Mouse (Mus musculus) kidney, embryonic 15.5 days (tissue): Measurements from ENCODE around the gene Rmnd1. TPM values are rescaled to one million over a fixed set of nuclear protein-coding genes. Genes with fewer than 3 reads are reported as not detected.

Experiments used
- ATAC-seq: fragments of 200-750 bp; cut with Nextera tagmentation; replicated peaks from 2 replicates; pipeline ENCODE4 v1.8.0; 2017; ENCODE audit warnings: moderate TSS enrichment; ENCODE audit not compliant: low FRiP score
- H3K27ac ChIP-seq: fragments of 300-500 bp; sonication (generic); 2 replicates; pipeline ENCODE4 v1.5.1; 2015; ENCODE audit warnings: mild to moderate bottlenecking, inconsistent platforms
- H3K27me3 ChIP-seq: fragments of 300-500 bp; sonication (generic); 2 replicates; pipeline ENCODE4 v1.6.1; 2015; ENCODE audit warnings: inconsistent platforms
- H3K36me3 ChIP-seq: fragments of 300-500 bp; sonication (generic); 2 replicates; pipeline ENCODE4 v1.6.1; 2015; ENCODE audit warnings: inconsistent platforms
- H3K4me1 ChIP-seq: fragments of 300-500 bp; sonication (generic); 2 replicates; pipeline ENCODE4 v1.6.1; 2015; ENCODE audit warnings: inconsistent platforms
- H3K4me2 ChIP-seq: fragments of 300-500 bp; sonication (generic); 2 replicates; pipeline ENCODE4 v1.6.1; 2015; ENCODE audit warnings: moderate library complexity, mild to moderate bottlenecking, inconsistent platforms
- H3K4me3 ChIP-seq: fragments of 300-500 bp; sonication (generic); replicated peaks from 2 replicates; pipeline ENCODE4 v1.5.1; 2015; ENCODE audit warnings: mild to moderate bottlenecking, inconsistent platforms
- H3K9ac ChIP-seq: fragments of 300-500 bp; sonication (generic); 2 replicates; pipeline ENCODE4 v1.6.1; 2015; ENCODE audit warnings: mild to moderate bottlenecking, inconsistent platforms
- H3K9me3 ChIP-seq: fragments of 300-500 bp; sonication (generic); replicated peaks from 2 replicates; pipeline ENCODE4 v1.6.1; 2016; ENCODE audit warnings: inconsistent platforms
- WGBS: fragments of 180-500 bp; shearing (Covaris S2); methylation state at CpG from one replicate; pipeline ENCODE4 v1.1.7; 2015; ENCODE audit warnings: mixed read lengths; 5-methylcytosine and 5-hydroxymethylcytosine counted together
- polyA plus RNA-seq: library from polyadenylated mRNA; unstranded; fragments of >200 nt; fragmentation: Nextera tagmentation; extraction: Ambion mirVana; gene quantifications from 2 replicates; pipeline ENCODE4 v1.2.1, GENCODE M21; 2015

Rmnd1 gene
- polyA plus RNA-seq, 1 experiment from 2014 or later, result 56.9 TPM

DNA sequence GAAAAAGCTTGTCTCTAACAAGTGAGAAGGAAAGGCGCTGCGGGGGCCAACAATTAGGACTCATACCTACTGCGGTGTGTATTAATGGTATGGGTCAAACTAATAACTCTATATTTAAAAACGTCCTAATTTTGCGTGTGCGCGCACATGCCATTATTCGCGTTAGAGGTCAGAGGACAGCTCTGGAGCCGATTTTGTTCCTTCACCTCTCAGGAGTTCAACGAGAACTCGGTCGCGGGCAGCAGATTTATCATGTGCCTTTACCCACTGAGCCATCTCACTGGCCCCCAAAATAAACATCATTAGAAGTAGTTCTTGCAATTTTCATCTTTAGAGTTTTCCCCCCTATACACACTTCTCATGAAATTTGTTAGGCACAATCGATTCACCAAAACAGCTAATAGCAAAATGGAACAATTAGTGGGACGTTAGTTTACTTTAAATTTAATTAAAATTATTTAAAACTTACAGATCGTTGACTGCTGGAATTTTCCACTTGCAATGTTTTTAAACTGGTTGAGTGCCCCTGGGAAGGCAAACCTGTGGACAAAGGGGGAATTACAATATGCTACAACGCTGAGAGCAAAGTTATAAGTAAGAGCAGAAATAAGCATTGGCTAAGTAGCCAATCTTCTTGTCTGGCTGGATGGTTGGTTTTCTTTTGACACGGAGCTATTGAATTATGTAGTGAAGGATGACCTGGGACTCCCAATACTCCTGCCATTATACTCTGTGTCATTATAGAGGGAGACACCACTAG lies 988 bp upstream of the Rmnd1 start:
- Histone ChIP-seq H3K9me3 (no peaks in the 10 kb centered on the region), H3K9ac (peak overlapping the region; percentile 72), H3K27ac (peak overlapping the region; percentile 95), H3K36me3 (peaks cover 39% of the 10 kb centered on the region), H3K4me3 (peak overlapping the region; percentile 77), H3K4me1 (peaks cover 45% of the 10 kb centered on the region), H3K4me2 (peak overlapping the region; percentile 65), H3K27me3 (no peaks in the 10 kb centered on the region)
- 0 out of 2 replicates have a peak, but pooled peaks have one; percentile 0 for ATAC-seq
- WGBS, result 6% methylated on average over 19 of the region's 19 CpGs

DNA sequence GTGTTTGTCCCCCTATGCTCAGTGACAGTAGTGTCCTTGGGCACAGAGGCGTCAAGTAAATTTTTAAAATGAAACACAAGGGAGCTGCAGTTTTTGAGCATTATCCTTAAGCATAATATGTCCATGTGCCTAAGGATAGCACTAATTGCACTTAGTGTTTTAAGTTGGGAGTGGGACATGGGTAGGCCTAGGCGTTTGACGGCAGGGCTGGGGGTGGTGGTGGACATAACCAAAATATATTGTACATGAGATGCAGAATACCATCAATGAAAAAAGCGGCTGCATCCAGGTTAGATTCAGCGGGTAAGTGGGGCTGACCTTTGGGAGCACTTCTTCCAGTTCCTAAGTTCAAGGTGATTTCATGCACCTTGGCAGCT lies 454 bp downstream of the Rmnd1 start:
- Histone ChIP-seq H3K9ac (peak overlapping the region; percentile 65), H3K27me3 (no peaks in the 10 kb centered on the region), H3K9me3 (no peaks in the 10 kb centered on the region), H3K4me3 (peak overlapping the region; percentile 77), H3K36me3 (peaks cover 36% of the 10 kb centered on the region), H3K4me2 (peak overlapping the region; percentile 77), H3K27ac (peak overlapping the region; percentile 78), H3K4me1 (peaks cover 41% of the 10 kb centered on the region)
- peak; percentile 30 for ATAC-seq
- WGBS, result 7% methylated on average over 5 of the region's 5 CpGs

DNA sequence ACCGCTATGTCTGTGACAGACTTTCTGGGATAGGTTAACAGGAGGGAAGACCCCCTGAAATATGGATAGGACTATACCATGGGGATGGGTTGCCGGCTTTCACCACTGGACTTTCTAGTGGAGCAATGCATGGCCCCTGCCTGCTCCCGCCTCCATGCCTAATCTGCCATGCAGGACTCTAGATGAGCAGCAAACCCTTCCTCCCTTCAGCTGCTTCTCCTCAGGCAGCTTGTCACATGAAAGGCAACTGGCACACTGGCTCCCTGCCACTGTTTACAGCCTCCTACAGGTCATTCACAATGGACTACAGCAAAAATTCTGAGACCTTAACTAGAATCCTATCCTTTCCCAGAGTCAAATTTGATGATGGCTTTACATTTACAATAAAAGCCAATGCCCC lies 1.4 kb downstream of the Rmnd1 start:
- ATAC-seq, result no peak
- H3K4me2 ChIP-seq, result peak overlapping the region; percentile 77
- peaks cover 40% of the 10 kb centered on the region for H3K4me1 ChIP-seq
- peak overlapping the region; percentile 77 for H3K4me3 ChIP-seq
- peak overlapping the region; percentile 65; the same call in 1 of the 2 replicates for H3K9ac ChIP-seq
- H3K27me3 ChIP-seq, result no peaks in the 10 kb centered on the region
- H3K27ac ChIP-seq, result 0 out of 2 replicates have a peak overlapping the region, but pooled peaks have one; percentile 78
- peaks cover 37% of the 10 kb centered on the region for H3K36me3 ChIP-seq
- no peaks in the 10 kb centered on the region for H3K9me3 ChIP-seq
- 87% methylated on average over 3 of the region's 3 CpGs for WGBS

DNA sequence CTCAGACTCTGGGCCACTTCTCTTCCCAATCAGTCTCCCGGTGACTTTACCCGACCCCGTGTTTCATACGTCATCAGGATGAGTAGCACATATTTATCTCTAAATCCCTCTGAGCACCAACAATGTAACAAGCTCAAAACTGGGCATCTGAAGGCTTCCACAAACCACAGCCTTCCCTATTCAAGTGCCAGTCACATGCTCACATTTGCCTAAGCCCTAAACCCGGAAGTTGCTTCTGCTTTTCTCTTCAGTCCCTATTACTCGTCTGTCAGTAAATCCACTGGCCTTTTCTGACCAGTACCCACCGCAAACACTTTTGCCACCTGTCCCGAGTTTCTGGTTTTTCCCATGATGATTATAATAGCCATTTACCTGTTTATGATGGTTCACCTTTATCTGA lies 1.8 kb downstream of the Rmnd1 start:
- H3K9ac ChIP-seq, result no peak overlapping the region; the same call in 1 of the 2 replicates
- peaks cover 37% of the 10 kb centered on the region for H3K36me3 ChIP-seq
- 90% methylated on average over 8 of the region's 8 CpGs for WGBS
- no peak overlapping the region for H3K4me3 ChIP-seq
- ATAC-seq, result no peak
- H3K27me3 ChIP-seq, result no peaks in the 10 kb centered on the region
- 0 out of 2 replicates have a peak overlapping the region, but pooled peaks have one; percentile 77 for H3K4me2 ChIP-seq
- H3K4me1 ChIP-seq, result peaks cover 40% of the 10 kb centered on the region
- no peaks in the 10 kb centered on the region for H3K9me3 ChIP-seq
- peak overlapping the region; percentile 70; the same call in 1 of the 2 replicates for H3K27ac ChIP-seq

DNA sequence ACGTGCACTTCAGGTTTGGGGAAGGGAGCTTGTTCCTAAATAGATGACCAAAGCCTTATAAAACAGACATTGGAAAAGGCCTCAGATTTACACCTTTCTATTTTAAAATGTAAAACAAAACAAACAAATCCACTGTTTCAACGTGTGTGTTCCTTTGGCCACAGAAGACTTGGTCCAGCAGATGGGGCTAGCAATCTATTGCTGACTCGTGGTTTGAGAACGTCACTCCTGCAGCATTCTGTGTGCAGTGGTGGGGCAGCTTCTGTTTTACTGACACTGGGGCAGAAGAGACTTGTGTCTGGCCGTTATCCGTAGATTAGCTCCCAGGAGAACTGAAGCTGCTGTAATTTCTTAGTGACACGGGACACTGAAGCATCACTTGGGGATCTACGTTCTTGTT lies 6.9 kb downstream of the Rmnd1 start:
- Histone ChIP-seq H3K27me3 (no peaks in the 10 kb centered on the region), H3K4me3 (no peak overlapping the region), H3K9me3 (no peaks in the 10 kb centered on the region), H3K4me2 (no peak overlapping the region), H3K9ac (no peak overlapping the region), H3K36me3 (peaks cover 78% of the 10 kb centered on the region), H3K27ac (no peak overlapping the region), H3K4me1 (peaks cover 12% of the 10 kb centered on the region)
- no peak for ATAC-seq
- 74% methylated on average over 8 of the region's 8 CpGs for WGBS

DNA sequence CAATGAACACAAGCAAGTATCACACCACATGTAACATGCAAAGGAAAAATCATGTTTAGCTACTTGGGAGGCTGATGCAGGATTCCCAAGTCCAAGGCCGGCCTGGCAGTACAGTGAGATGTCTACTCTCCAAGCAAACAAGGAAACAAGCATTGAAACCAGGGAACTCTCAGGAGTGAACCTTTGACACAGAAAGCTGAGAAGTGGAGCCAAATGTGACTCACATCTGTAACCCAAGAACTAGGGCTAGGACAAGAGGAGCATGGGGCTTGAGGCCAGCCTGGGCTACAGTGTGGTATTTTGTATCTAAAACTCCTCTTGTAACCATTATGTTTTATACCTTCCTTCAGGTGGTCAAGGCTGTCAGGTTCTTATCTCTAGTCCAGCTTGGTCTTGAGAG lies 25.0 kb downstream of the Rmnd1 start:
- no peak overlapping the region for H3K9ac ChIP-seq
- H3K36me3 ChIP-seq, result peaks cover 82% of the 10 kb centered on the region
- 95% methylated on average over 1 of the region's 1 CpGs for WGBS
- ATAC-seq, result no peak
- no peaks in the 10 kb centered on the region for H3K9me3 ChIP-seq
- H3K4me1 ChIP-seq, result no peaks in the 10 kb centered on the region
- H3K27ac ChIP-seq, result no peak overlapping the region
- no peak overlapping the region for H3K4me3 ChIP-seq
- H3K4me2 ChIP-seq, result no peak overlapping the region
- H3K27me3 ChIP-seq, result no peaks in the 10 kb centered on the region

DNA sequence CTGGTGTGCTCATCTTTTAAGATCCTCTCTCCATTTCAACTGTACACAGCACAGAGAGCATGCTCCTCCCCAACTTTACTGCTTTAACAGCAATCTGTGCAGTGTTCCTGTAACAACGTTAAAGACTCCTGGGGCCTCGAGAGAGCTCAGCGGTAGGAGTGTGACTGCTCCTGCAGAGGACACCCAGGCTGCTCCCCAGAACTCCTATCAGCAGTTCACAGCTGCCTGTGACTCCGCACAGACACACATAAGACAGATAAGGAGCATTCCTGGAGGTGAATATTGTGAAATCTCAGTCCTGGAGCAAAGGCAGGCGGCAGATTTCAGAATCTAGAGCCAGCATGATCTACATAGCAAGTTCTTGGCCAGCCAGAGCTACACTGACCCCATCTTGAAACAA lies 26.7 kb downstream of the Rmnd1 start:
- no peak overlapping the region for H3K9ac ChIP-seq
- no peak overlapping the region for H3K27ac ChIP-seq
- H3K36me3 ChIP-seq, result peaks cover 75% of the 10 kb centered on the region
- no peaks in the 10 kb centered on the region for H3K27me3 ChIP-seq
- H3K4me1 ChIP-seq, result no peaks in the 10 kb centered on the region
- WGBS, result 86% methylated on average over 5 of the region's 5 CpGs
- H3K4me2 ChIP-seq, result no peak overlapping the region
- H3K9me3 ChIP-seq, result no peaks in the 10 kb centered on the region
- no peak overlapping the region for H3K4me3 ChIP-seq
- no peak for ATAC-seq

DNA sequence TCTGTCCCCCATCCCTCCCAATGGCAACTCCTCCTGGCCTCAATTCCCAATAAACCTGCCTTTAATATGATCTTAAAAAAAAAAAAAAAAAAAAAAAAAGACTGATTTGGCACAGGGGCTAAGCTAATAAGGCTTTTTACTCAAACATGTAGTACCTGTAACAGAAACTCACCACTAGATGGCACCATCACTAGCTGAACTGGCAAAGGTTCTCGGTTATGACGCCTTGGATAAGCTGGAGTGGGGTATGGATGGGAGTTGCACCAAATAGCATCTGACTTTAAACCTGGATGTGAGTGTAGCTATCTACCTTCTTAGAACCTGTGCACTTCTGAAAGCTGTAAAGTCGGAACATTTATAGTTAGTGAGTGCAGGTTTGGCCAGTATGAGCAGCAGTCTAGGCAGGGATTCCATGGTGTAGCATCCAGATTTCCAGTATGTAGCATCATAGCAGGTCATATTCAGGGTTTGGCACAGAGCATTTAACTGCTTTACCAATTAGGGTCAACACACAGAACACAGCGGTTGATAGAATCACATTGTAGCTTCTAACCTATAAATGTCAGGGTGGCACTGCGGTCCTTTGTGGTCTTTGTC lies 27.2 kb downstream of the Rmnd1 start:
- 60% methylated on average over 5 of the region's 5 CpGs for WGBS
- Histone ChIP-seq H3K4me1 (no peaks in the 10 kb centered on the region), H3K4me2 (no peak overlapping the region), H3K4me3 (no peak overlapping the region), H3K27me3 (no peaks in the 10 kb centered on the region), H3K27ac (no peak overlapping the region), H3K36me3 (peaks cover 75% of the 10 kb centered on the region), H3K9ac (no peak overlapping the region), H3K9me3 (no peaks in the 10 kb centered on the region)
- ATAC-seq, result peak; percentile 50; the same call in 1 of the 2 replicates

DNA sequence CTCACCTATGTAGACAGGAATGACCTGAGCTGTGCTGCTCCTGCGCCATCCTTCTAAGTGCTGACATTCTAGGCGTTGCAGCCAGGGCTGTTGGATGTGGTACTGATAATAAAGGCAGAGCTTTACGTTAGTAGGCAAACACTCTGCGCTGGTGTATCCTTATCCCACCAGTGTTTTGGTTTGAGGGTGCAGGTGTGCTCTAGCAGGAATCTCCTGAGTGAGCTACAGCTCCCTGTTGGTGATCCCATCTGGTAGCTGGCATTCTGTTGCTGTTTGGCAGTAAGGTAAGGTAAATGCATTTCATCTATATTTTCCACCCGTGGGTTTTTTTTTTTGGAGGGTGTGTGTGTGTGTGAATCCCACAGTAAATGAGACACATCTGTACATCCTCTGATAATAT lies 34.1 kb downstream of the Rmnd1 start:
- WGBS, result 90% methylated on average over 5 of the region's 5 CpGs
- no peak overlapping the region for H3K27ac ChIP-seq
- ATAC-seq, result no peak
- H3K4me2 ChIP-seq, result no peak overlapping the region
- H3K9me3 ChIP-seq, result no peaks in the 10 kb centered on the region
- H3K4me1 ChIP-seq, result 0 out of 2 replicates have a peak, but pooled peaks cover under 1% of the 10 kb centered on the region
- H3K9ac ChIP-seq, result no peak overlapping the region
- no peaks in the 10 kb centered on the region for H3K27me3 ChIP-seq
- H3K4me3 ChIP-seq, result no peak overlapping the region
- peaks cover 75% of the 10 kb centered on the region for H3K36me3 ChIP-seq

DNA sequence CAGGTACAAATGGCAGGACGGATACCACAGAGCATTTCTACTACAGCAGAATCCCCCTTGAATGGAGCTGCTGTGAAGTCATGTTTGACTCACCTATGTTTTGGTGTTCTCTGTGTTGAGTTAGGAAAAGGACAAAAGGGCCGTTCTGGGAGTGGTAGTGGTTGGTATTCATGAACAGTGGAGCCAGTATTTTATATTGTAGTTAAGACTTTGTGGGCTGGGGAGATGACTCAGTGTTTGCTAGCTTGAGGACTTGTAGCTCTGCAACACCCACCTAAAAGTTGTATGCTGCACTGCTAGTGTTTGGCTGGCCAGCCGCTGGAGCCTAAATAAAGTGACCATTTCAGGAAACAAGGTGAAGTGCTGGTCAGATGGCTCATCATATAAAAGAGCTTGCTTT lies 36.9 kb downstream of the Rmnd1 start:
- Histone ChIP-seq H3K4me3 (no peak overlapping the region), H3K36me3 (peaks cover 63% of the 10 kb centered on the region), H3K4me2 (no peak overlapping the region), H3K9ac (no peak overlapping the region), H3K4me1 (peaks cover 20% of the 10 kb centered on the region), H3K27ac (no peak overlapping the region), H3K9me3 (no peaks in the 10 kb centered on the region), H3K27me3 (no peaks in the 10 kb centered on the region)
- WGBS, result 89% methylated on average over 3 of the region's 3 CpGs
- ATAC-seq, result no peak

DNA sequence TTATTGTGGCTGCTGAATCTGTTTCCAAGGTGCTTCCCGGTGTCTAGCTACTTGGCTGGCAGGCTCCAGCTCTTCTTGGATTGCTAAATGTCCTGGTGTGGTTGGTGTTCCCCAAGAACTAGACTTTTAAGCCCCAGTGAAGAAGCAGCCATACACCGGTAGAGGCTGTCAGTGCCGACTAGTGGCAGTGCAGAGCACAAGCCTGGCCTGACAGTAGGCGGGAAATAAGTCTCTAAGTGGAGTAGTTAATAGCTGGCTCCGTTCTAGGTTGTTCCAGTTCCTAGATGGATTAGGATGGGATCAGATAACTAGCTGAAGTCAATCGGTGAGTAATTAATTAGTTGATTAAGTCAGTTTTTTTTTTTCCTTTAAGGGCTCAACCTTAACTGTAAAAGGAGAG lies 40.3 kb downstream of the Rmnd1 start:
- H3K27ac ChIP-seq, result no peak overlapping the region
- H3K9me3 ChIP-seq, result no peaks in the 10 kb centered on the region
- H3K4me3 ChIP-seq, result no peak overlapping the region
- 56% methylated on average over 6 of the region's 6 CpGs for WGBS
- H3K9ac ChIP-seq, result no peak overlapping the region
- peak overlapping the region; percentile 9; the same call in 1 of the 2 replicates for H3K4me2 ChIP-seq
- H3K4me1 ChIP-seq, result peaks cover 36% of the 10 kb centered on the region
- H3K36me3 ChIP-seq, result peaks cover 30% of the 10 kb centered on the region
- ATAC-seq, result no peak
- no peaks in the 10 kb centered on the region for H3K27me3 ChIP-seq

DNA sequence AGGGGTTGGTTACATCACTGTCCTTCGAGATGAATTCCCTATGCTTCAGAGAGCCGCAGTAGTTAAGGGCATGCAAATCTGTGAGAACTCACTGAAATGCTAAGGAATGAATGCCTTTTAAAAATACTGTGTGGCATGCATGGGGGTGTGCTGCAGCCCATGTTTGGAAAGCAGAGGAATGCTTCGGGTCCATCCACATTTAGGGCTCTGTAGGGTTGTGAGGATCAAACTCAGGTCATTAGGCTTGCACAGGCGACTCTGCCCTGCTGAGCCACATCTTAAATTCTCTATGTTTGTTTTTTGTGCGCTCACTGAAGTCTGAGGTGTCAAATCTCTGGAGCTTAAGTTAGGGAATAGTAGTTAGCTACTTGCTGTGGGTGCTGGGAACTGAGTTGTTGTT lies 41.1 kb downstream of the Rmnd1 start:
- Histone ChIP-seq H3K4me1 (peaks cover 37% of the 10 kb centered on the region), H3K9me3 (no peaks in the 10 kb centered on the region), H3K36me3 (peaks cover 24% of the 10 kb centered on the region), H3K27me3 (no peaks in the 10 kb centered on the region), H3K4me2 (peak overlapping the region; percentile 71), H3K4me3 (0 out of 2 replicates have a peak overlapping the region, but pooled peaks have one; percentile 3), H3K9ac (0 out of 2 replicates have a peak overlapping the region, but pooled peaks have one; percentile 26), H3K27ac (0 out of 2 replicates have a peak overlapping the region, but pooled peaks have one; percentile 10)
- 52% methylated on average over 5 of the region's 5 CpGs for WGBS
- no peak for ATAC-seq
